Mouse (Mus musculus): ENCODE data around the gene Arhgap17.

DNA sequence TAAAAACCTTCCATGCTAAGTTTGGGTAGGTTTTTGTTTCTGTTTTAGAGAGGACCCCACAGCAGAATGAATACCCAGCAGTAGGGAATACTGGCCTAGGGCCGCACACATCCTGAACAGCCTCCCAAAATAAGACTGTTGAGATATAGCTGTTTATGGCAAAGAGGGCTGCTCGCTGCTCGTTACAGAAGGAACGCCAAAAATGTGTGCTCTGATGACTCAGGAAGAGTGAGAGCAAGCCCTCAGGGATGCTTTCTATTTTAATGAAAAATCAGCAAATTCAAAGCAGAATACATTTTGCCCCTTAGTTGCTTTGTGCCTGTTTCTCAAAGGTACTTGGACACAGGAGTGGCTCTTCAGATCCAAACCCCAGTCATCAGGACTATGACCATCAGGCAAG lies 41.8 kb downstream of the Arhgap17 start:
- TF ChIP-seq CTCF (IDR thresholded peaks at IDR 0.05; ENCODE audit: control insufficient read depth, insufficient read depth, insufficient replicate concordance, low read depth, low read length): no peak
- TF ChIP-seq POLR2A (IDR thresholded peaks at IDR 0.05; ENCODE audit: control insufficient read depth, low read depth, low read length): no peak
